29 mouse cellular contexts compared by ENCODE assay signal in the genomic region with DNA sequence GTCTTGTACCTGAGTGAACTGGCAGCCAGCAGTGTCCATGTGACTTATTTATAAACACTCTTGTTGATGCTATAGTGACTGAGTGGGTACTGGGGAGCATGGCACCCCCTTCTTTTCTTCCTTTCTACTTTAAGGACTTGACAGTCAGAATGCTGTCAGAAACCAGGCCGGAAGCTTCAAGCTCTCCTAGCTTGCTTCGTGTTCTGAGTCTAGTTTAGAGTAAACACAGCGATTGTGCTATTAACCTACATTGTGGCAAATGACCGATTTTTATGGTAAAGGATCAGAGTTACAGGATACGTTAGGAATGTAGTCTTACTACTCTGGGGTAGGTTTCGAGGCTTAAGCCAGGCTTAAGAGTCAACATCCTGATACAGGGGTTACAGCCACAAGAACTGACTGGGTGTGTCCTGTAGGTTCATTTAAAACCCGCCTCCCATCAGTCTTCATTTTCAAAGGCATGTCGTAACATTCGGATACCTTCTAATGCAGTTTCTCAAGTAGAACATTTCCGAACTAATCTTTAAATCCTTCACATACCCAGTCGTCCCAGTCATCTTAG. TPM values are rescaled to one million over a fixed set of nuclear protein-coding genes. Genes with fewer than 3 reads are reported as not detected.
A peak's percentile ranks its signal among the peaks of the same experiment; 100 is the strongest.
DNase-seq lines count a peak whose midpoint lies in the region; ATAC-seq and TF ChIP-seq lines count a peak whose summit lies in the region.
"Had no signal": no experiment of that assay in that cellular context is flagged by ENCODE, and none has a peak within 500 bp of the region (broad histone marks: within the 10 kb centered on the region; RNA-seq: fewer than 3 reads in every experiment).

No protein-coding gene starts in this region.

- no peaks in the 10 kb centered on the region; the same call in 1 of the 2 replicates for H3K36me3 ChIP-seq in lung, embryonic 15.5 days
- H3K36me3 ChIP-seq in embryonic facial prominence, embryonic 15.5 days = no peaks in the 10 kb centered on the region
- H3K36me3 ChIP-seq in intestine, postnatal 0 days (ENCODE audit: control insufficient read depth, insufficient read depth) = no peaks in the 10 kb centered on the region
- no peaks in the 10 kb centered on the region for H3K36me3 ChIP-seq in stomach, embryonic 16.5 days (ENCODE audit: control insufficient read depth, insufficient read depth, low read length)
- H3K36me3 ChIP-seq: limb, embryonic 12.5 days; midbrain, embryonic 13.5 days had no signal

- H3K4me3 ChIP-seq in lung, embryonic 15.5 days = no peak overlapping the region
- H3K4me3 ChIP-seq in embryonic facial prominence, embryonic 15.5 days (replicated peaks) = no peak overlapping the region
- no peak overlapping the region for H3K4me3 ChIP-seq in intestine, postnatal 0 days (ENCODE audit: low read depth, low read length)
- H3K4me3 ChIP-seq in stomach, embryonic 16.5 days (replicated peaks; ENCODE audit: low read length) = no peak overlapping the region
- H3K4me3 ChIP-seq: erythroblast, embryonic 14.5 days; heart, embryonic 12.5 days; limb, embryonic 12.5 days; midbrain, embryonic 13.5 days had no signal

- ATAC-seq in lung, embryonic 15.5 days (ENCODE audit: borderline replicate concordance, extremely low read depth, low FRiP score, low TSS enrichment) = peak; percentile 52
- no peak for ATAC-seq in embryonic facial prominence, embryonic 15.5 days (ENCODE audit: insufficient number of reproducible peaks, low FRiP score, low TSS enrichment, low read depth)
- ATAC-seq in intestine, postnatal 0 days = 0 out of 2 replicates have a peak, but pooled peaks have one; percentile 41
- peak; percentile 79 for ATAC-seq in stomach, embryonic 16.5 days (ENCODE audit: insufficient read depth, low FRiP score)
- ATAC-seq: activated CD4-positive, CD25-positive, alpha-beta regulatory T cell, adult 4 months; midbrain, embryonic 13.5 days had no signal

- peaks cover 27% of the 10 kb centered on the region for H3K4me1 ChIP-seq in lung, embryonic 15.5 days
- H3K4me1 ChIP-seq in embryonic facial prominence, embryonic 15.5 days = peaks cover 30% of the 10 kb centered on the region
- H3K4me1 ChIP-seq in intestine, postnatal 0 days (replicated peaks; ENCODE audit: control insufficient read depth, insufficient read depth, low read length) = no peaks in the 10 kb centered on the region
- H3K4me1 ChIP-seq in stomach, embryonic 16.5 days (ENCODE audit: control insufficient read depth, insufficient read depth, low read length) = peaks cover 15% of the 10 kb centered on the region; the same call in 1 of the 2 replicates
- H3K4me1 ChIP-seq: heart, embryonic 12.5 days; limb, embryonic 12.5 days; midbrain, embryonic 13.5 days had no signal

- 56% methylated on average over 11 of the region's 11 CpGs for WGBS in lung, embryonic 15.5 days
- WGBS in embryonic facial prominence, embryonic 15.5 days = 55% methylated on average over 11 of the region's 11 CpGs
- 48% methylated on average over 11 of the region's 11 CpGs for WGBS in intestine, postnatal 0 days
- WGBS in stomach, embryonic 16.5 days = 60% methylated on average over 11 of the region's 11 CpGs

- H3K9ac ChIP-seq in lung, embryonic 15.5 days = no peak overlapping the region
- H3K9ac ChIP-seq in embryonic facial prominence, embryonic 15.5 days = no peak overlapping the region
- no peak overlapping the region for H3K9ac ChIP-seq in intestine, postnatal 0 days (ENCODE audit: low read depth, low read length)
- H3K9ac ChIP-seq in stomach, embryonic 16.5 days (ENCODE audit: low read length) = no peak overlapping the region
- H3K9ac ChIP-seq: heart, embryonic 12.5 days; hindbrain, embryonic 14.5 days; limb, embryonic 12.5 days; midbrain, embryonic 13.5 days had no signal

- H3K9me3 ChIP-seq in lung, embryonic 15.5 days = no peaks in the 10 kb centered on the region
- H3K9me3 ChIP-seq in embryonic facial prominence, embryonic 15.5 days (replicated peaks) = no peaks in the 10 kb centered on the region
- no peaks in the 10 kb centered on the region for H3K9me3 ChIP-seq in intestine, postnatal 0 days (ENCODE audit: control insufficient read depth)
- no peaks in the 10 kb centered on the region for H3K9me3 ChIP-seq in stomach, embryonic 16.5 days (replicated peaks; ENCODE audit: control insufficient read depth, low read length)
- H3K9me3 ChIP-seq: heart, embryonic 12.5 days; limb, embryonic 12.5 days; midbrain, embryonic 13.5 days had no signal

- no peak for TF ChIP-seq CTCF in intestine, postnatal 0 days (IDR thresholded peaks at IDR 0.05; ENCODE audit: low read depth)

- H3K27me3 ChIP-seq in lung, embryonic 15.5 days = no peaks in the 10 kb centered on the region
- H3K27me3 ChIP-seq in embryonic facial prominence, embryonic 15.5 days = no peaks in the 10 kb centered on the region
- no peaks in the 10 kb centered on the region for H3K27me3 ChIP-seq in intestine, postnatal 0 days (replicated peaks; ENCODE audit: control insufficient read depth, insufficient read depth, low read length)
- no peaks in the 10 kb centered on the region for H3K27me3 ChIP-seq in stomach, embryonic 16.5 days (ENCODE audit: control insufficient read depth, insufficient read depth, low read length)
- H3K27me3 ChIP-seq: CH12.LX; heart, embryonic 12.5 days; limb, embryonic 12.5 days; midbrain, embryonic 13.5 days had no signal

- no peak overlapping the region for H3K4me2 ChIP-seq in lung, embryonic 15.5 days
- H3K4me2 ChIP-seq in embryonic facial prominence, embryonic 15.5 days (replicated peaks) = no peak overlapping the region
- H3K4me2 ChIP-seq in intestine, postnatal 0 days (replicated peaks; ENCODE audit: low read depth) = no peak overlapping the region
- no peak overlapping the region for H3K4me2 ChIP-seq in stomach, embryonic 16.5 days (ENCODE audit: low read depth, low read length)
- H3K4me2 ChIP-seq: heart, embryonic 12.5 days; hindbrain, embryonic 14.5 days; limb, embryonic 12.5 days; liver, embryonic 11.5 days; midbrain, embryonic 13.5 days had no signal

- no peak overlapping the region for H3K27ac ChIP-seq in lung, embryonic 15.5 days
- H3K27ac ChIP-seq in embryonic facial prominence, embryonic 15.5 days (replicated peaks) = peak overlapping the region; percentile 65
- no peak overlapping the region for H3K27ac ChIP-seq in intestine, postnatal 0 days (ENCODE audit: low read depth, low read length)
- peak overlapping the region; percentile 82 for H3K27ac ChIP-seq in stomach, embryonic 16.5 days (ENCODE audit: low read length)
- H3K27ac ChIP-seq: hindbrain, embryonic 14.5 days; kidney, postnatal 0 days; limb, embryonic 12.5 days; macrophage; midbrain, embryonic 13.5 days had no signal

- no peak for DNase-seq in lung, postnatal 10 days
- DNase-seq in gastrocnemius, adult 8-10 months (ENCODE audit: low spot score in 2 of 2) = no peak
- DNase-seq in layer of hippocampus, postnatal 14 days (ENCODE audit: low spot score in 2 of 2) = no peak
- DNase-seq: adrenal gland, adult 2 months; adrenal gland, postnatal 36 days; B cell, adult 2 months; cerebellum, adult 18-20 months; cerebellum, postnatal 10 days; gastrocnemius, postnatal 25 days; heart, adult 18-20 months; heart, postnatal 4 days; kidney, adult 8-10 months; kidney, postnatal 4 days; right cerebral cortex, postnatal 25 days; thymus, postnatal 4 days had no signal

RNA-seq across cellular contexts. Expression of a gene that starts 45.1 kb away (rescaled TPM):
- polyA plus RNA-seq in lung, embryonic 15.5 days (2015; fragmentation: Nextera tagmentation; extraction: Ambion mirVana) = 11.1 and 13.0 TPM in 2 replicates
- polyA plus RNA-seq in embryonic facial prominence, embryonic 15.5 days (2015; fragmentation: Nextera tagmentation; extraction: Ambion mirVana) = 14.1 and 15.5 TPM in 2 replicates
- polyA plus RNA-seq in intestine, postnatal 0 days (2015; fragmentation: Nextera tagmentation; extraction: Ambion mirVana) = 3.1 and 3.3 TPM in 2 replicates
- polyA plus RNA-seq in stomach, embryonic 16.5 days (2015; fragmentation: Nextera tagmentation; extraction: Ambion mirVana) = 12.0 and 15.5 TPM in 2 replicates
- total RNA-seq in gastrocnemius, adult 8-10 months (2022) = 1 to 10 TPM in 1 of 4 experiments, under 1 TPM in 3; 0.27 to 1.6 (median 0.49) TPM
- total RNA-seq in layer of hippocampus, postnatal 14 days (2021) = under 1 TPM; 0.55 to 0.99 TPM
- total RNA-seq: CH12.LX had no signal
- polyA plus RNA-seq: erythroblast, embryonic 14.5 days had no signal

RNA-seq across cellular contexts. Expression of a gene that starts 54.4 kb away (rescaled TPM):
- polyA plus RNA-seq in lung, embryonic 15.5 days (2015; fragmentation: Nextera tagmentation; extraction: Ambion mirVana) = 9.7 and 10.9 TPM in 2 replicates
- polyA plus RNA-seq in embryonic facial prominence, embryonic 15.5 days (2015; fragmentation: Nextera tagmentation; extraction: Ambion mirVana) = 10.3 and 10.9 TPM in 2 replicates
- 5.4 and 5.9 TPM in 2 replicates for polyA plus RNA-seq in intestine, postnatal 0 days (2015; fragmentation: Nextera tagmentation; extraction: Ambion mirVana)
- 11.4 and 12.3 TPM in 2 replicates for polyA plus RNA-seq in stomach, embryonic 16.5 days (2015; fragmentation: Nextera tagmentation; extraction: Ambion mirVana)
- 1 to 10 TPM; 1.3 to 3.0 (median 2.0) TPM for total RNA-seq in gastrocnemius, adult 8-10 months (2022)
- 1 to 10 TPM; 5.3 to 5.8 TPM for total RNA-seq in layer of hippocampus, postnatal 14 days (2021)
- total RNA-seq: CH12.LX had no signal

Comparison
In these comparisons a context has a peak if more than half of its experiments do, and no peak if none do; other contexts are left out.
1. H3K27ac ChIP-seq: peak in embryonic facial prominence, embryonic 15.5 days (single experiment) and stomach, embryonic 16.5 days (single experiment); none in lung, embryonic 15.5 days (single experiment) and intestine, postnatal 0 days (single experiment).